Mouse (Mus musculus) stomach, postnatal 0 days (tissue): ENCODE measurements around the gene Car15. TPM values are rescaled to one million over a fixed set of nuclear protein-coding genes. Genes with fewer than 3 reads are reported as not detected.

ENCODE experiments used
- ATAC-seq: fragments of 200-750 bp; cut with Nextera tagmentation; 2 replicates; pipeline ENCODE4 v1.8.0; 2017; ENCODE audit not compliant: low FRiP score, low TSS enrichment
- DNase-seq: peaks from one replicate; pipeline ENCODE4 v3.0.0-alpha.2; 2016; ENCODE audit warnings: low spot score
- H3K27ac ChIP-seq: fragments of 300-500 bp; sonication (generic); replicated peaks from 2 replicates; pipeline ENCODE4 v1.5.1; 2014; ENCODE audit warnings: mild to moderate bottlenecking, control low read depth
- H3K27me3 ChIP-seq: fragments of 300-500 bp; sonication (generic); 2 replicates; pipeline ENCODE4 v1.6.1; 2014; ENCODE audit warnings: low read length; ENCODE audit not compliant: control insufficient read depth, insufficient read depth
- H3K36me3 ChIP-seq: fragments of 300-500 bp; sonication (generic); 2 replicates; pipeline ENCODE4 v1.6.1; 2014; ENCODE audit warnings: low read length, mixed read lengths; ENCODE audit not compliant: control insufficient read depth, insufficient read depth
- H3K4me1 ChIP-seq: fragments of 300-500 bp; sonication (generic); replicated peaks from 2 replicates; pipeline ENCODE4 v1.6.1; 2014; ENCODE audit warnings: antibody characterized with exemption; ENCODE audit not compliant: control insufficient read depth, insufficient read depth
- H3K4me2 ChIP-seq: fragments of 300-500 bp; sonication (generic); replicated peaks from 2 replicates; pipeline ENCODE4 v1.6.1; 2014; ENCODE audit warnings: low read depth, mild to moderate bottlenecking, control low read depth, moderate library complexity
- H3K4me3 ChIP-seq: fragments of 300-500 bp; sonication (generic); 2 replicates; pipeline ENCODE4 v1.5.1; 2014; ENCODE audit warnings: low read depth, low read length, control low read depth
- H3K9ac ChIP-seq: fragments of 300-500 bp; sonication (generic); 2 replicates; pipeline ENCODE4 v1.6.1; 2014; ENCODE audit warnings: mild to moderate bottlenecking, low read length, control low read depth, mixed read lengths
- H3K9me3 ChIP-seq: fragments of 300-500 bp; sonication (generic); 2 replicates; pipeline ENCODE4 v1.6.1; 2016; ENCODE audit warnings: low read length; ENCODE audit not compliant: control insufficient read depth
- CTCF ChIP-seq: IDR thresholded peaks from 2 replicates; pipeline ENCODE4 v1.5.1; 2016; ENCODE audit warnings: antibody characterized with exemption, low read depth, mild to moderate bottlenecking, moderate library complexity
- EP300 ChIP-seq: optimal IDR thresholded peaks from 2 replicates; pipeline ENCODE3; 2016; ENCODE audit warnings: antibody characterized with exemption
- WGBS: fragments of 180-500 bp; shearing (Covaris S2); extraction: QIAGEN DNeasy Blood & Tissue Kit; methylation state at CpG from one replicate; pipeline ENCODE4 v1.1.7; 2014; 5-methylcytosine and 5-hydroxymethylcytosine counted together
- polyA plus RNA-seq: library from polyadenylated mRNA; unstranded; fragments of >200 nt; fragmentation: Nextera tagmentation; extraction: Ambion mirVana; gene quantifications from 2 replicates; pipeline ENCODE4 v1.2.1, GENCODE M21; 2015

The Car15 gene
- polyA plus RNA-seq, result 0.63 and 1.3 TPM in 2 replicates

DNA sequence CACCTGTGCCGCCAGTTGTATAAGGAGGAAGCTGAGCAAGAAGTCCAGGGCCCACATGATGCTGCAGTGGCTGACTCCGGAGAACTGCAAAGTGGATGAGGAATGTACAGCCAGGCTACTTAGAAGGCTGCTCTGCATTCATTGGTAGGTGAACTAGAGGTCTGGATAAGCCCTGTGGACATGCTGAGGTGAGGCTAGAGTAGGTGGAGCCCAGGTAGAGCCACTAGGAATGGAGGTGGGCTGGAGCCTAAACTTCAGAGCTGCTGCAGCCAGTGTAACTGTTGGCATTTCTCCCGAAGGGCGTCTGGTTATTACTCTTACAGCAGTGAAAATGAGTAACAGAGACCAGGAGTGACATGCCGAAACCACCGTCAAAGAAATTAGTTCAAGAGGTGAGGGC is at the start of gene Car15:
Gene Car15, minus strand, starts transcription at position 314 of the 400 bp plus-strand sequence.
- Histone ChIP-seq H3K27ac (no peak within 1 kb of the TSS), H3K4me3 (no peak within 1 kb of the TSS), H3K4me2 (no peak within 1 kb of the TSS), H3K4me1 (no peaks in the 10 kb centered on the region), H3K27me3 (peaks cover 13% of the 10 kb centered on the region; the same call in 1 of the 2 replicates), H3K9me3 (no peaks in the 10 kb centered on the region), H3K9ac (no peak within 1 kb of the TSS), H3K36me3 (peaks cover 24% of the 10 kb centered on the region)
- TF ChIP-seq CTCF, result no peak
- ATAC-seq (no peak), DNase-seq (no peak)
- WGBS, result 72% methylated on average over 6 of the region's 6 CpGs

DNA sequence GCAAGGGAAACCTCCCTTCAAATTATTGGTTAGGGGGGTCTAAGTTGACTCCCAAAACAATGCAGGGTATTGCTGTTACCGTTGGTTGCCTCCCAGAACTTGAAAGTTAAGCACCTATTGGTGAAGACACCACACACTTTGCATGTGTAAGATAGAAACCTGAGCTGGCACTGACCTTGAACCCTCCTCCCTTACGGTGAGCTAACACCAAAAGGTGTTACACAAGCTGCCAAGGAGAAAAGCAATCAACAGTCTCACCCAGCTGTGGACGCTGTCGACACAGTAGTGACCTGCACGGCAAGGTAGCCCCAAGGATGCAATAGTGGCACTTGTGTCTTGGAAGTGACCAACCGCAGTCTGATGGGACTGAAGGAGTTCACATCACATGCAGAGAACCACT is 46.0 kb upstream of the Car15 start:
- H3K36me3 ChIP-seq, result no peaks in the 10 kb centered on the region; the same call in 1 of the 2 replicates
- H3K9ac ChIP-seq, result no peak overlapping the region
- H3K27me3 ChIP-seq, result no peaks in the 10 kb centered on the region
- TF ChIP-seq CTCF (no peak), EP300 (no peak)
- H3K27ac ChIP-seq, result no peak overlapping the region
- DNase-seq (no peak), ATAC-seq (no peak)
- no peak overlapping the region for H3K4me2 ChIP-seq
- H3K4me1 ChIP-seq, result no peaks in the 10 kb centered on the region; the same call in 1 of the 2 replicates
- H3K4me3 ChIP-seq, result no peak overlapping the region
- H3K9me3 ChIP-seq, result no peaks in the 10 kb centered on the region
- WGBS, result 61% methylated on average over 6 of the region's 6 CpGs

DNA sequence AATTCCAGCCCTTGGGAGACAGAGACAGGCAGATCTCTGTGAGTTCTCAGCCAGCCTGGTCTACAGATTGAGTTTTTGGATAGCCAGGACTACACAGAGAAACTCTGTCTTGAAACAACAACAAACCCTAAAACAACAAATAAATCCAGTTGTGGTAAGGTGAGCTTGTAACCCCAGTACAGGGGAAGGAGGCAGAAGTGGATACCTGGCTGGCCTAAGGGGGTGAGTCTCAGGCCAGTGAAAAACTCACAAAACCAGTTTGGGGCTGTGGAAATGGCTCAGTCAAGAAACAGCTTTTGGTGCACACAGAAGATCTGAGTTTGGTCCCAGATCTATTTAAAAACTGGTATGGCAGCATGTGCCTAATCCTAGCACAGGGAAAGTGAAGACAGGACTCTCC is 44.0 kb upstream of the Car15 start:
- no peaks in the 10 kb centered on the region; the same call in 1 of the 2 replicates for H3K4me1 ChIP-seq
- TF ChIP-seq CTCF, result no peak
- no peak for TF ChIP-seq EP300
- H3K36me3 ChIP-seq, result no peaks in the 10 kb centered on the region; the same call in 1 of the 2 replicates
- no peak for DNase-seq
- no peak overlapping the region for H3K9ac ChIP-seq
- no peak for ATAC-seq
- H3K27me3 ChIP-seq, result no peaks in the 10 kb centered on the region
- H3K27ac ChIP-seq, result no peak overlapping the region
- H3K4me3 ChIP-seq, result no peak overlapping the region
- no peak overlapping the region for H3K4me2 ChIP-seq
- H3K9me3 ChIP-seq, result no peaks in the 10 kb centered on the region

DNA sequence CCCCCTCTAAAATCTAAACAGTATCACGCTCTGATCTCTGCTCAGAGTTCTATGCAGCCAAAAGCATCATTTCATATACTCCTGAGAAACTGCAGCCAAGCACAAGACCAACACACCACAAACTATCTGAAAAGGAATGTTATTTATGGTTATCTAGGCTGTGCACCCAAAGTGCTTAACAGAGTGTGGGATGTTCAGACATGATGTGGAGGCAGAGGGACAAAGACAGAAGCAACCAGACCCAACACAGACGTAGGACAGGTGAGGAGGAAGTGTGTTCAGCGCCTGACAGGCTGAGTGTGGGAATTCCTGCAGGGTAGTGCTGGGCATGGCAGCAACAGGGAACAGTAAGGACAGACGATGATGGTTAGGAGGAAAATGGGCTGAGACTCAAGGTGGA is 41.4 kb upstream of the Car15 start:
- TF ChIP-seq EP300 (no peak), CTCF (no peak)
- ATAC-seq (no peak), DNase-seq (no peak)
- H3K4me1 ChIP-seq, result no peaks in the 10 kb centered on the region; the same call in 1 of the 2 replicates
- H3K27me3 ChIP-seq, result no peaks in the 10 kb centered on the region
- no peak overlapping the region for H3K4me3 ChIP-seq
- H3K9ac ChIP-seq, result no peak overlapping the region
- H3K4me2 ChIP-seq, result no peak overlapping the region
- H3K27ac ChIP-seq, result no peak overlapping the region
- 77% methylated on average over 4 of the region's 4 CpGs for WGBS
- H3K9me3 ChIP-seq, result no peaks in the 10 kb centered on the region
- H3K36me3 ChIP-seq, result no peaks in the 10 kb centered on the region; the same call in 1 of the 2 replicates

DNA sequence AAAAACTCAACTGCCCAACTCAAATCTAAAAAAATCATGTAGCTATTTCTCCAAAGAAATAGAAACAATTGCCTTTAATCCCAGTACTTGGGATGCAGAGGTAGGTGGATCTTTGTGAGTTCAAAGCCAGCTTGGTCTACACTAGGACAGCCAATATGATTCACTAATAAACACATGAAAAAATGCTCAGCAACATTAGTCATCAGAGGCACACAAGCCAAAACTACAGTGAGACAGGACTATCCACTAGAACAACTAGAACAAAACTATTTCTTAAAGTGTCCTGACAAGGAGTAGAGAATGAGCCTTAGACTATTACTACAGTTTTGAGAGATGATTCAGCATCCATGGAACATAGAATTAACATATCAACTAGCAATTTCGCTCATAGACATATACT is 37.9 kb upstream of the Car15 start:
- no peak for ATAC-seq

DNA sequence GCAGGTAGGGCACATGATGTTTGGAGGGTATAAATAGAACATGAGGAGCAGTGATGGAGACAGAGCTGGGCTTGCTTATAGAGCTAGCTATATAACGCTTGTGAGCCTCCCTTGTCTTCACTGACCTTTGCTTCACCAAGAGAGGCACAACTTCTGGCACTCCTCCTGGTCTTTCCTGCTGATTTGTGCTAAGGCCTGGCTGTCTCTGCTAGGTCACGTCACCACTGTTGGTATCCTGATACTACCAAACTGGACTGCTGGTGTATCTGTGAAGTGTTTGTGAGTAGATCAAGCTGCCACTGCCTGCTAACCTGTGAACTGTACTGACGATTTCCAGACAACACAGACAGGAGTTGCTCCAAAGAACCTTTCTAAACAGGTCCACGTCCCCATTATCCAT is 37.0 kb upstream of the Car15 start:
- H3K27me3 ChIP-seq, result no peaks in the 10 kb centered on the region
- H3K4me3 ChIP-seq, result no peak overlapping the region
- no peak overlapping the region for H3K4me2 ChIP-seq
- no peak overlapping the region for H3K27ac ChIP-seq
- no peak overlapping the region for H3K9ac ChIP-seq
- DNase-seq (no peak), ATAC-seq (no peak)
- peaks cover 5% of the 10 kb centered on the region; the same call in 1 of the 2 replicates for H3K36me3 ChIP-seq
- H3K4me1 ChIP-seq, result no peaks in the 10 kb centered on the region
- 77% methylated on average over 4 of the region's 4 CpGs for WGBS
- no peaks in the 10 kb centered on the region for H3K9me3 ChIP-seq
- no peak for TF ChIP-seq EP300
- no peak for TF ChIP-seq CTCF

More for the DNA sequence above, 37.9 kb upstream of the Car15 start:
- Histone ChIP-seq H3K27ac (no peak overlapping the region), H3K4me1 (no peaks in the 10 kb centered on the region), H3K9me3 (no peaks in the 10 kb centered on the region), H3K4me2 (no peak overlapping the region), H3K9ac (no peak overlapping the region), H3K36me3 (peaks cover 2% of the 10 kb centered on the region; the same call in 1 of the 2 replicates), H3K27me3 (no peaks in the 10 kb centered on the region), H3K4me3 (no peak overlapping the region)
- TF ChIP-seq EP300 (no peak), CTCF (no peak)
- no peak for DNase-seq
- 94% methylated on average over 1 of the region's 1 CpGs for WGBS
